Mouse (Mus musculus): ENCODE data around the gene Birc7. TPM values are rescaled to one million over a fixed set of nuclear protein-coding genes. Genes with fewer than 3 reads are reported as not detected.
A peak's percentile ranks its signal among the peaks of the same experiment; 100 is the strongest.

The Birc7 gene
- total RNA-seq (2014; fragmentation: Nextera tagmentation) (not detected in 2 replicates), total RNA-seq (2017) (not detected in 2 replicates)

GRCm38 (mm10) chr2:180928723-180929122 lies at the start of gene Birc7:
Birc7 (plus strand) TSS chr2:180929023.
- ATAC-seq (replicated peaks; ENCODE audit: low FRiP score, low TSS enrichment, poor library complexity, severe bottlenecking), result no peak

DNA sequence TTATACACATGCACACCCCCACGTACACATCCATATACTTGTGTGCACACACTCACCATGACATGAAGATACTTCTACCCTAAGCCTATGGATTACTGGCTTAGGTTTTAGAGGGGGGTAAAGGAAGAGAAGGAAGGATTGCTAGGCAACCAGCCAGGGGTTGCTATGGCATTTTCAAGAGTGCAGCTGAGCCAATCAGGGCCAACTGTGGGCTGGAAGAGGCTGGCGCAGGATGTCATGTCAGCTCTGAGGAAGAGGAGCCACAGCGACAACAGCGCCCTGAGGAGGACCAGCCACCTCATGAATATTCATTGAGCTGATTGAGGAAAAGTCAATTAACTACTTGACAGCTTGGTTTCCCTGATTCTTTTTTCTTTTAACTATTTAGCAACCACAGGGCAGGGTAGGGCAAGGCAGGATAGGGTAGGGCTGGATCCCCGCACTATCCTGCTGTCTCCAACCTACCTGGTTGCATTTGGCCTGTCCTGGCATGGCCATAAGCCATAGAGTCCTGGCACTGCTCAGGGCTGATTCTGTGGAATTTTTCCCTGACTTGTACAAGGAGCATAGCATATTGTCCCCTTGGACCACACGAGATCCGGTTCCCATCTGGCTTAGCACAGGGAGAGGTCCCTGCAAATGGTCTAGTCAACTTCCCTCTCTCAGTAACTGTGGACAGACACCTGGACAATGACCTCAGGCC lies 49.3 kb upstream of the Birc7 start:
- no peak for ATAC-seq (replicated peaks; ENCODE audit: low FRiP score, low TSS enrichment, poor library complexity, severe bottlenecking)

- ATAC-seq (replicated peaks; ENCODE audit: low FRiP score, low TSS enrichment, poor library complexity, severe bottlenecking), result no peak
Observed at GRCm38 (mm10) chr2:180881281-180881680, 47.5 kb upstream of the Birc7 start.

- no peak for ATAC-seq (replicated peaks; ENCODE audit: low FRiP score, low TSS enrichment, poor library complexity, severe bottlenecking)
Observed at GRCm38 (mm10) chr2:180885270-180885669, 43.6 kb upstream of the Birc7 start.

DNA sequence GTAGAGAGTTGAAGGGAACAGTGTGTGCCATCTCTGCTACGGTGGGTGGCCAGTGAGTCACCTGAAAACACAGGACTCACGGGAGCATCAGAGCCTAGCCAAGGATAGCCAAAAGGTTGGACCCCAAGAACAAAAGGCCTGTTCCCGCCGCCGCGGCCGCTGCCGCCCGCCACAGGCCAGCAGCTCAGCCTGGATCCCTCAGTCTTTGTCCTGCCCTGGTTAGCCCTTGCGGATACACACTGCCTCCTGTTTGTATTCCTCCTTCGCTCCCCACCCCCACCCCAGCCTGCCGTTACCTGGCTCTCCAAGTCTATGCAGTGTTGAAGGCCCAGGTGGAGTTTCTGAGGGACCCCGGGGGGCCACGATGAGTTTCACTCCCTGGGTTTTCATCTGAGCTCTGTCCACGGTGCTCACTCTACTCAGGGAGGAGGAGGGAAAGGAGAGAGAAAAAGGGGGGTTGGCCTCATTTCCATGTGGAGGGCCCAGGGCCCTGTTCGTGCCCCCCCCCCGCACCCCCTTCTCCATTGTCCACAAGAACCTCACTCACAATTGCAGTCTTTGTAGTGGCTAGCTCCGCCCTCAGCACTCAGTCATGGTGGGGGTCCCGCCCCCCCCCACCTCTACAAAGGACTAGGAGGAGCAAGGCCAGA lies 39.4 kb upstream of the Birc7 start:
- no peak for ATAC-seq (replicated peaks; ENCODE audit: low FRiP score, low TSS enrichment, poor library complexity, severe bottlenecking)

DNA sequence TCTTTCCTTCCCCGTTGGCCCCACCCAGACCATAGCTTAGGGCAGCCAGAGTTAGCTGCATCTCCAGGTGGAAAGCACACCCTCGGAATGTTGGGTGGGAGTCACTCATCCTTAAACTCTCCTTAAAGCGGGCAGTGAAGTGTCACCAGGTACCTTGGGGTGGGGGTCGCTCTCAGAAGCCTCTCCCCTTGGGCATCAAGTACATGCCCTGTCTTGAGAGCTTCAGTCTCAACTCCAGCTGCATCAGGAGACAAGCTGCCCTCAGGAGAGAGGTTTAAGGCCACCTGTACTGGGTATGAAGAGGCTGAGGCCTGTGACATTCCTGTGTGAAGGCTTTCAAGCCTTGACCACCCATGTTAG lies 38.9 kb upstream of the Birc7 start:
- no peak for ATAC-seq (replicated peaks; ENCODE audit: low FRiP score, low TSS enrichment, poor library complexity, severe bottlenecking)

DNA sequence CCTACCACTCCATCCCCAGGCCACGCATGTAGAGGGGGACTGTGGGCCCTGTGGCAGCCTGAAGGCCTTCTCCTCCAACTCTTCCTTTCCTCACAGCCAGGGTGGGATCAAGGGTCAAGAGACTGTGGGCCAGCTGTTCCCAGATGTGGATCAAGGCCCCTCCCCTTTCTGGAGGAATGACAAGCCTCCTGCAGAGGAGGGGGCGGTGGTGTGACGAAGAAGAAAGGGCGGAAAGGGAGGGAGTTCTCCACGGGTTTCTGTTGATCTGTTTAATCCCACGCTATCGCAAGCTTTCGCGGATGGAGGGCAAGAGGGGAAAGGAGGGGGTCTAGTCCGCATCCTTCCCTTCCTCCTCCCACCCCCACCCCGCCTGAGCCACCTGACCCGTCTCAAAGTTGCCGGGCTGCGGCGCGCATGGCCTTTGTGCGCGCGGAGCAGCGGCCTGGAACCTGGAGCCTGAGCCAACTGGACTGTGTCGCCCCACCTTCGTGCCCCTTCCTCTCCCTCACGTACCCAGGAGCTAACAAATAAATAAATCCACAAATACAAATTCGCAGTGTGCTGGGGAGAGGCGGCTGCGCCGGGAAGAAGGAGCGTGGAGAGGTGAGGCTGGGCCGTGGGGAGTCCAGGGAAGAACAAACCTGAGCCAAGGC lies 38.3 kb upstream of the Birc7 start:
- no peak for ATAC-seq (replicated peaks; ENCODE audit: low FRiP score, low TSS enrichment, poor library complexity, severe bottlenecking)

DNA sequence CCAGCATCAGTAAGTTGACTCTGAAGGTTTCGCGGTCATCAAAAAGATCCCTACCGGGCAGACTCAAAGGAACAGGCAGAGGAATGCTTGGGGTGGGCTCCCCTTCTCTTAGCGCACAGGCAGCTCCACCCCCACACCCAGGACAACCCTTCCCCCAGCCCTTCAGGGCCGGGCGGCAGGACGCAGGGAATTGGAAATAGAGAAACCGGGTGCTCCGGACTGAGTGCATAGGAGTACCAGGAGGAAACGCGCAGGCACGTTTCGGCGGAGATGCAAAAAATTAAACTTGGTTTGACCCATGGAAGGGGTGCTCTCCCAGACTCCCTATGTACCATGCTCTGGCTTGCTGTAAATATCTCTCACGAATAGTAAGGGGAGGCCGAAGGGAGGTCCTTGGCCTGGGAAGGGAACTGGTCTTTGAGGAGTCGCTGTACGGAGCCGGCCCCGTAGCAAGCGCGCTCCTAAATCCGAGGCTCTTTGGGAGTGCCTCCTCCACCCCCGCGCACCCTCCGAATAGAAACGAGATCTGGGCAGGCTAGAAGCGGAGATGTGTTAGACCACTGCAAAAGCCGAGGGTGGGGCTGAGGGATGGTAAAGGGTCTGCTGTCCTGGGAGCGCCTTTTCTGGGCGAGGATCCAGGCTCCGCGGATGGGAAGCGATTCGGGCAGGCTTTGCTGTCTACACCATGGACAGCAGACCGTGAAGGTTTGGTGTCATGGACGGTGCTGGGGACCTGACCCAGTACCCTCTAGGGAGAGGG lies 37.6 kb upstream of the Birc7 start:
- no peak for ATAC-seq (replicated peaks; ENCODE audit: low FRiP score, low TSS enrichment, poor library complexity, severe bottlenecking)

- no peak for ATAC-seq (replicated peaks; ENCODE audit: low FRiP score, low TSS enrichment, poor library complexity, severe bottlenecking)
Observed at GRCm38 (mm10) chr2:180891835-180892323, 36.9 kb upstream of the Birc7 start.

DNA sequence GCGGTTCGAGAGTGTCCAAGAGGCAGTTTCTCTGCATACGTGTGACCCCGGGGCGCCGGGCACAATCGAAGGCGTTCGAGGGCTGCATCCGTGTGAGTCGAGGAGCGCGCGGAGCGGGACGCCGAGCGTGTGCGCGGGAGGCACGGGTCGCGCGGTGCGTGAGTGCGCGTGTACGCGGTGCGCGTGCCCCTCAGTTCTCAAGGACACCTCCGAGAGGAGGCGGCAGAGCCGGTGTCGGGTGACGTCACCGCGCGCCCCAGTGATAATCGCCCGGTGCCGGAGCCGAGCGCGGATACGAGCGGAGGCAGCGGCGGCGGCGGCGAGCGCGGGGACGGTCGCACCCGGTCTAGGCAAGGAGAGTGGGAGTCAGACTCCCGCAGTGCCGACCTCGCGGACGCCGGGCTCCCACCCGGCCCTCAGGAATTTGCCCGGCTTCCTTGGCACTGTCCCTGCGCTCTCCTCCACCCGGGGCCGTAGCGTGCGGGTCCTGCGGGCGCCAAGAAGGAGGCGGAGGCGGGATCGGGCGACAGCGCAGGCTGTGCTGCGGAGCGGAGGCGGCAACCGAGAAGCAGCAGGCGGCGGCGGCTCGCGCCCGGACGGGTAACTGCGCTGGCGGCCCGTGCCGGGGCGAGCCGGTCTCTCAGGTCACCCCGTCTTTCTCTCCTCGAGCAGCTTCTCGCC lies 35.8 kb upstream of the Birc7 start:
- no peak for ATAC-seq (replicated peaks; ENCODE audit: low FRiP score, low TSS enrichment, poor library complexity, severe bottlenecking)

GRCm38 (mm10) chr2:180893537-180894028 lies 35.2 kb upstream of the Birc7 start:
- ATAC-seq (replicated peaks; ENCODE audit: low FRiP score, low TSS enrichment, poor library complexity, severe bottlenecking), result no peak

DNA sequence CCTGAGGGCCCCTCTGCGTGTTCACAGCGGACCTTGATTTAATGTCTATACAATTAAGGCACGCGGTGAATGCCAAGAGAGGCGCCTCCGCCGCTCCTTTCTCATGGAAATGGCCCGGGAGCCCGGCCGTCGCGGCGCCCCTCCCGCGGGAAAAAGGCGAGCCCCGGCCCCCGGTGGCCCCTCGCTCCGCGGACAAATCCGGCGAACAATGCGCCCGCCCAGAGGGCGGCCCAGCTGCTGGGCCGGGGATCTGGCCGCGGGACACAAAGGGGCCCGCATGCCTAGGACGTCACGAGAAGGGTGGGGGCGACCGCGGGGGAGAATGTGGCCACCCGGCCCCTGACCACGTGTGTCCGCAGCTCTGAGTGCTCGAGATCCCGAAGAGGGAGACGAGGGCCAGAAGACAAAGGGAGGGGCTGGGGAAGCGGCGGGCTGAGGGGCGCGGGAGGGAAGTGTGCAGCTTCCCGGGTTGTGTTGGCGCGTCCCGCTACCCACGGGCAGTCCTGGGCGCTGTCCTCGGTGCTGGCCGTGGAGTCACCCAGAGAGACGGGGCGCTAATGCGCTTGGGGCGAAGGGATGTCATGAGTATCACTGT lies 34.7 kb upstream of the Birc7 start:
- 0 out of 2 replicates have a peak, but pooled peaks have one; percentile 21 for ATAC-seq (replicated peaks; ENCODE audit: low FRiP score, low TSS enrichment, poor library complexity, severe bottlenecking)

GRCm38 (mm10) chr2:180894734-180895133 lies 34.1 kb upstream of the Birc7 start:
- ATAC-seq (replicated peaks; ENCODE audit: low FRiP score, low TSS enrichment, poor library complexity, severe bottlenecking), result peak; percentile 63

DNA sequence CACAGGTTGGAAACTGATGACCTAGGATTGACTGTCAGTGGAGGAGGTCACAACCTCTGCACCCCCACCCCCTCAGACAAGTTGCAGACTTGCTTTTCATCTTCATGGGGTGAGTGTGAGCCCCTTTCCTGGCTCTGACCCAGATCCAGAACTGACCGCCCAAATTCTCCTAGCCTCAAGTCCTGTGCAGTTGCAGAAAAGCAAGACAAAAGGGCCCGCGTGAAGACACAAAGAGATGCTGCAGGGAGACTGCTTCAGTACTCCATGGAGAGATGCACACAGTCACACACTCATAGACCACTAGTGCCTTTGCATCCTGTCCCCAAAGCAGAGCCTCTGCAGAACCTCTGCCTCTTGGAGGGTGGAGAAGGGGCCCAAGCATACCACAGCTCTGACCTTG lies 33.5 kb upstream of the Birc7 start:
- no peak for ATAC-seq (replicated peaks; ENCODE audit: low FRiP score, low TSS enrichment, poor library complexity, severe bottlenecking)

GRCm38 (mm10) chr2:180895837-180896525 lies 32.8 kb upstream of the Birc7 start:
- ATAC-seq (replicated peaks; ENCODE audit: low FRiP score, low TSS enrichment, poor library complexity, severe bottlenecking), result no peak

GRCm38 (mm10) chr2:180896819-180897625 lies 31.8 kb upstream of the Birc7 start:
- ATAC-seq (replicated peaks; ENCODE audit: low FRiP score, low TSS enrichment, poor library complexity, severe bottlenecking), result no peak

- no peak for ATAC-seq (replicated peaks; ENCODE audit: low FRiP score, low TSS enrichment, poor library complexity, severe bottlenecking)
Observed at GRCm38 (mm10) chr2:180897857-180898256, 31.0 kb upstream of the Birc7 start.
